Mouse (Mus musculus): ENCODE results near the gene Cnpy3.

DNA sequence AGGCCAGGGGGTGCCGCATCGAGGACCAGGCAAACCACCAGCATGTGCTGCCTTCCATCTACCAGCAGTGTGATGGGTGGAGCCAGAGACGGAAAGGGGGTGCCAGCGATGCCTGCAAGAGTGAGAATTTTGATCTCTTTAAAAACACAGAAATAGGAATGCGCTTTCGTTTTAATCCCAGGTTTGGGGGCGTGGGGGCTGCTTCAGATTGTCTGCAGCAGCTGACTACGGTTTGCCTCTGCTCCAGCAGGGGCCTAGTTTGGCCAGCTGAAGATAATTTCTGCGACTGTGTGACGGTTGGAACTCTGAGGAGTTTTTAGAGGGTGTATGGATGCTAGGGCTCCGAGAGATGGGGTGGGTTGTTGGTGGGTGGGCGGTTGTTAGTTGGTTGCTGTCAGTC lies 6.7 kb upstream of the Cnpy3 start:
- no peak for TF ChIP-seq POLR2A (IDR thresholded peaks at IDR 0.05; ENCODE audit: insufficient read depth, low read depth, low read length)
- no peak for TF ChIP-seq EP300 (IDR thresholded peaks at IDR 0.05; ENCODE audit: insufficient read depth, low read depth, low read length)
- no peak for TF ChIP-seq CTCF (IDR thresholded peaks at IDR 0.05)

Data from heart, adult 2 months (tissue).